Mouse (Mus musculus) kidney, postnatal 0 days (tissue): ENCODE measurements around the gene Per3. TPM values are rescaled to one million over a fixed set of nuclear protein-coding genes. Genes with fewer than 3 reads are reported as not detected.

ENCODE experiments used
- ATAC-seq: fragments of 200-750 bp; cut with Nextera tagmentation; replicated peaks from 2 replicates; pipeline ENCODE4 v1.8.0; 2017; ENCODE audit warnings: low read depth, moderate number of reproducible peaks, moderate TSS enrichment, moderate library complexity; ENCODE audit not compliant: low FRiP score
- DNase-seq: peaks from one replicate; pipeline ENCODE4 v3.0.0-alpha.2; 2016; ENCODE audit warnings: low spot score
- H3K27ac ChIP-seq: fragments of 300-500 bp; sonication (generic); 2 replicates; pipeline ENCODE4 v1.5.1; 2014; ENCODE audit warnings: mild to moderate bottlenecking
- H3K27me3 ChIP-seq: fragments of 300-500 bp; sonication (generic); 2 replicates; pipeline ENCODE4 v1.6.1; 2014; ENCODE audit warnings: low read length, mixed read lengths; ENCODE audit not compliant: insufficient read depth
- H3K36me3 ChIP-seq: fragments of 300-500 bp; sonication (generic); 2 replicates; pipeline ENCODE4 v1.6.1; 2014; ENCODE audit warnings: low read length, mixed read lengths; ENCODE audit not compliant: insufficient read depth
- H3K4me1 ChIP-seq: fragments of 300-500 bp; sonication (generic); replicated peaks from 2 replicates; pipeline ENCODE4 v1.6.1; 2014; ENCODE audit warnings: antibody characterized with exemption, low read length, mixed read lengths; ENCODE audit not compliant: insufficient read depth
- H3K4me2 ChIP-seq: fragments of 300-500 bp; sonication (generic); 2 replicates; pipeline ENCODE4 v1.6.1; 2014; ENCODE audit warnings: mild to moderate bottlenecking, low read length, moderate library complexity, mixed read lengths
- H3K4me3 ChIP-seq: fragments of 300-500 bp; sonication (generic); replicated peaks from 2 replicates; pipeline ENCODE4 v1.5.1; 2014; ENCODE audit warnings: low read depth, low read length
- H3K9ac ChIP-seq: fragments of 300-500 bp; sonication (generic); 2 replicates; pipeline ENCODE4 v1.6.1; 2014; ENCODE audit warnings: low read depth, low read length
- H3K9me3 ChIP-seq: fragments of 300-500 bp; sonication (generic); replicated peaks from 2 replicates; pipeline ENCODE4 v1.6.1; 2016; ENCODE audit warnings: low read length, inconsistent platforms, mixed read lengths
- CTCF ChIP-seq: IDR thresholded peaks from 2 replicates; pipeline ENCODE4 v1.5.1; 2016; ENCODE audit warnings: antibody characterized with exemption, low read depth, mild to moderate bottlenecking, moderate library complexity
- WGBS: fragments of 180-500 bp; shearing (Covaris S2); extraction: QIAGEN DNeasy Blood & Tissue Kit; methylation state at CpG from one replicate; pipeline ENCODE4 v1.1.7; 2014; 5-methylcytosine and 5-hydroxymethylcytosine counted together
- polyA plus RNA-seq: library from polyadenylated mRNA; unstranded; fragments of >200 nt; fragmentation: Nextera tagmentation; extraction: Ambion mirVana; gene quantifications from 2 replicates; pipeline ENCODE4 v1.2.1, GENCODE M21; 2015

The Per3 gene
- polyA plus RNA-seq, 1 experiment from 2014 or later: 6.0 TPM

- DNase-seq: peak; percentile 84
- no peak overlapping the region for H3K27ac ChIP-seq
- no peaks in the 10 kb centered on the region for H3K27me3 ChIP-seq
- 10% methylated on average over 25 of the region's 25 CpGs for WGBS
- H3K36me3 ChIP-seq: no peaks in the 10 kb centered on the region
- peak; percentile 89 for TF ChIP-seq CTCF
- no peak overlapping the region for H3K9ac ChIP-seq
- peak overlapping the region; percentile 3; the same call in 1 of the 2 replicates for H3K4me3 ChIP-seq
- no peaks in the 10 kb centered on the region for H3K4me1 ChIP-seq
- no peaks in the 10 kb centered on the region for H3K9me3 ChIP-seq
- peak overlapping the region; percentile 43 for H3K4me2 ChIP-seq
- ATAC-seq: peak; percentile 44; the same call in 1 of the 2 replicates
Measured at GRCm38 (mm10) chr4:150964635-150965554, 79.6 kb downstream of the Per3 start.

DNA sequence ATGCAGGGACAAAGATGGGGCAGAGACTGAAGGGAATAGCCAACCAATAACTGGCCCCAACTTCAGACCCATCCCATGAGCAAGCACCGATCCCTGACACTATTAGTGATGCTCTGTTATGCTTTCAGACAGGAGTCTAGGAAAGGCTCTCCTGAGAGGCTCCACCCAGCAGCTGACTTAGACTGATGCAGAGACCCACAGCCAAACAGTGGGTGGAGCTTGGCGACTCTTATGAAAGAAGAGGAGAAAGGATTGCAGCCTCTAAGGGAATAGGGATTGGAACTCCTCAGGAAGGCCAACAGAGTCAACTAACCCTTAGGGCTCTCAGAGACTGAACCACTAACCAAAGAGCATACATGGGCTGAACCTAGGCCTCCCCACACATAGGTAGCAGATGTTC lies 80.8 kb downstream of the Per3 start:
- H3K36me3 ChIP-seq: no peaks in the 10 kb centered on the region
- ATAC-seq (no peak), DNase-seq (no peak)
- H3K4me1 ChIP-seq: no peaks in the 10 kb centered on the region
- no peaks in the 10 kb centered on the region for H3K9me3 ChIP-seq
- 77% methylated on average over 2 of the region's 2 CpGs for WGBS
- no peak overlapping the region for H3K27ac ChIP-seq
- no peak for TF ChIP-seq CTCF
- no peaks in the 10 kb centered on the region for H3K27me3 ChIP-seq
- H3K9ac ChIP-seq: no peak overlapping the region
- no peak overlapping the region for H3K4me3 ChIP-seq
- no peak overlapping the region for H3K4me2 ChIP-seq

DNA sequence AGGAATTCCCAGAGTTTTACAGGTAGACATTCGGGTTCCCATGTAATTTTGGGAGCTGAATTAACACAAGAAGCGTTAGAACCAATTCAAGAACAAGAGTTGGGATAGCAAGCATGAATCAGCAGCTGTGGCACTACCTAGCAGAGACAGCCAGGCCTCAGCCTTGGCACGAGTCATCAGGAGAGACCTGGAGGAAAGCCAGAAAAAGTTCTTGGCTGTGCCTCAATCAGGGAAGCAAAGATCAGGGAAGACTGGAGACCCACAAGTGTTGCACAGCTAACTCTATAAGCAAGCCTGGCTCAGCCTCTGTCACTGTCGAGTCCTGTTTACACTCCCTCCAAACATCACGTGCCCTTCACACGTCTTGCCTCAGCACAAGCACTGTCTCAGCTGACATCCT lies 82.2 kb downstream of the Per3 start:
- H3K27ac ChIP-seq: no peak overlapping the region
- 56% methylated on average over 6 of the region's 6 CpGs for WGBS
- DNase-seq: no peak

DNA sequence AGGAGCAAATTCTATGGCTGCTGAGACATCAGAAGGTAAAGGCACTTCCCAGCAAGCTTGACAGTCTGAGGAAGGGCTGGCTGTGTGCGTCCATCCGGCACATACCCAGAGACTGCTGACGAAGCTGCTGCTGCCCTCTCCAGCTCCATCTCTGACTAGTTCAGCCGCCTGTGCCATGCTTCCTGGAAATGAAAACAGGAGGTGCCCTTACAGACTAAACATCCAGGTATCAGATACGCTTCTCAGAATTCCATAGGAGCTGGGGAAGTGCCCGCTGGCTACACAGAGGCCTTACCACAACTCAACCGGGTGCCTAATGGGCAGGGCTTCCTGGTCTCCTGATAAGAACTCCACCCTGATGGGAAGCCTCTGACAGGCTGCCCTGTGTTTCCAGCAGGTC lies 85.9 kb downstream of the Per3 start:
- no peak for DNase-seq
- no peak for TF ChIP-seq CTCF
- Histone ChIP-seq H3K9ac (no peak overlapping the region), H3K27ac (no peak overlapping the region), H3K9me3 (no peaks in the 10 kb centered on the region), H3K4me1 (no peaks in the 10 kb centered on the region), H3K4me2 (no peak overlapping the region), H3K4me3 (no peak overlapping the region), H3K27me3 (no peaks in the 10 kb centered on the region), H3K36me3 (no peaks in the 10 kb centered on the region)
- ATAC-seq: no peak
- 43% methylated on average over 7 of the region's 7 CpGs for WGBS

More for the DNA sequence above, 82.2 kb downstream of the Per3 start:
- Histone ChIP-seq H3K4me1 (no peaks in the 10 kb centered on the region), H3K9me3 (no peaks in the 10 kb centered on the region), H3K27me3 (no peaks in the 10 kb centered on the region), H3K4me2 (no peak overlapping the region), H3K9ac (no peak overlapping the region), H3K36me3 (no peaks in the 10 kb centered on the region), H3K4me3 (no peak overlapping the region)
- ATAC-seq: no peak
- no peak for TF ChIP-seq CTCF

- 28% methylated on average over 1 of the region's 1 CpGs for WGBS
- Histone ChIP-seq H3K27me3 (no peaks in the 10 kb centered on the region), H3K4me2 (no peak overlapping the region), H3K36me3 (no peaks in the 10 kb centered on the region), H3K4me3 (no peak overlapping the region), H3K27ac (no peak overlapping the region), H3K9ac (no peak overlapping the region), H3K9me3 (no peaks in the 10 kb centered on the region), H3K4me1 (no peaks in the 10 kb centered on the region)
- ATAC-seq: no peak
- no peak for TF ChIP-seq CTCF
- DNase-seq: no peak
Measured at GRCm38 (mm10) chr4:150957106-150957458, 87.4 kb downstream of the Per3 start.

DNA sequence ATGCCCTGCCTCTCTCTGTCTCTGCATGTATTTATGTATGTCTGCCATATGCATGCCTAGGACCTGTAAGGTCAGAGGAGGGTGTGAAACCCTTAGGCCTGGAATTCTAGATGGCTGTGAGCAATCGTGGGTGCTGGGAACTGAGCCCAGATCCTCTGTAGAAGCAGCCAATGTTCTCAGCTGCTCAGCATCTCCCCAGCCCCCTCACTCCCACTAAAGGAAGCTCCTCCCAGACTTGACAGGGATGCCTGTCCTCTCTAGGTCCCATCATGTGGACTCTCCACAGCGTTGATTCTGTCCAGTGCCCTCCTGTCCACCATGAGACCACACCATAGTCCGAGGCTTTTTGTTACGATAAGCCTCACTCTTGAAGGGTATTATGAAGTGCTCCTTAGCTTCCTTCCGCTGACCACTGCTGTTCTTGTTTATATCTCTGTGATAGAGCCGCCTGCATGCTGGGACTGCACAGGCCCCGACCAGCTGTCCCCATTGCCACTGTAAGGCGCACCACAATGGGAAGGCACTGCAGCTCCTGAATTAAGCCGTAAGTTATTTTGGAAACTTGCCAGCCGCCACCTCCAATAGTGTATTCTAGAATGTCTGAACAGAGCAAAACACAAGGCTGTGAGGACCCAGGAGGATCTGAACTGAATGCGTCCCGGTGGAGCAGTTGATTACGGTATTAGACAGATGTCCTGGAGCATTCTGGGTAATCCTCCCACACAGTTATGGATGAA lies 87.9 kb downstream of the Per3 start:
- Histone ChIP-seq H3K4me3 (no peak overlapping the region), H3K4me2 (no peak overlapping the region), H3K27me3 (no peaks in the 10 kb centered on the region), H3K4me1 (no peaks in the 10 kb centered on the region), H3K9me3 (no peaks in the 10 kb centered on the region), H3K36me3 (no peaks in the 10 kb centered on the region), H3K9ac (no peak overlapping the region), H3K27ac (no peak overlapping the region)
- WGBS: 66% methylated on average over 13 of the region's 13 CpGs
- ATAC-seq (no peak), DNase-seq (peak; percentile 24)
- no peak for TF ChIP-seq CTCF

Other genes with a start within 250 kb of the Per3 start
- 34.1 and 35.5 TPM in 2 replicates for gene Errfi1, start 190.7 kb downstream of the Per3 start, polyA plus RNA-seq
- 419 and 424 TPM in 2 replicates for gene Park7, start 130.2 kb downstream of the Per3 start, polyA plus RNA-seq
- 0.13 TPM in 2 replicates for gene Tnfrsf9, start 130.1 kb downstream of the Per3 start, polyA plus RNA-seq
- gene Uts2, start 47.6 kb downstream of the Per3 start, polyA plus RNA-seq: not detected in 2 replicates
- 92.2 and 99.7 TPM in 2 replicates for gene Vamp3, start 13.3 kb upstream of the Per3 start, polyA plus RNA-seq
- gene Gm13090, start 44.9 kb upstream of the Per3 start, polyA plus RNA-seq: 0.32 TPM in 1 of 2 replicates, not detected in the other